Mouse (Mus musculus) embryo, embryonic 11 days (tissue): ENCODE data around the gene Dus3l.

Experiments
- DNase-seq: peaks from one replicate; pipeline ENCODE4 v3.0.0-alpha.2; 2015

The Dus3l gene

DNA sequence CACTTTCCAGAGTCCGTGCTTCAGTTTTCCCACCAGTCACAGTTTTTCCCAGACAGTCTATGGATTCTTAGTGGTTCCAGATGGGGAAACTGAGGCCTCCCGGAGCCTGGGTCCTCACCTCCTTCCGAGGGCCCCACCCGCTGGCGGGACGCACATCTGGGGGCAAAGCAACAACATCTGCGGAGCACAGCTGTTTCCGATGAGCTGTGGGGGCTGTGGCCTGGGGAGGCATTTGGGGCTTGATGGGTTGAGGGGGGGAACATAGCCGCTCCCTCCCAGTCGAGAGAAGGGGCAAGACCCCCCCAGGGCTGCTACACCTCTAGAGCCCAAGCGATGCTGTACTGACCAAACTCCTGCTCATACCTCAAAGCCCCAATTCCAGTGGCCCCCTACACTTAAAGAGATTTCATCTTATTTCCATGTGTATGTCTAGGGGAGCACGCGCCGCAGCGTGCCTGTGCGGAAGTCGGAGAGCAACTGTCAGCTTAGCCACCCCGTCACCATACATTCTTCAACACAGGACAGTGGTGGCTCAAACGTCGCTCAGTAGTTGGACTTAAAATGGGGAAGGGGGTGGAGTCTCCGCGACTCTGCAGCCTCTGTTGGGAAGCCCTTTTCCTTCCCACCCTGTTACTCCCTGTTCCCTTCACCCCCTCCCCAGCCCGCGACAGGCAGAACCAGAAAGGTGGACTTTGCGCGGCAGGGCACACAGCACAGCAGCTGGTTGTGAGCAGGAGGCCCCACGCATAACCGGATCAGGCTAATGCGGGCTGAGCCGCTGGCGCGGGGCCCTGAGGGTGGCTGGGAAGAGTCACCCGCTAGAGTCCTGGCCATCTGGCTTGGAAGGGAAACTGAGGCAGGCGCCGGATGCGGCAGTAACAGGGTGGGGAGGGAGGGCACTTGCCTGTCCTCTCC lies 10.0 kb upstream of the Dus3l start:
- DNase-seq, result peak; percentile 20

- peak; percentile 38 for DNase-seq
Observed at GRCm38 (mm10) chr17:56756703-56757399, 7.7 kb upstream of the Dus3l start.

DNA sequence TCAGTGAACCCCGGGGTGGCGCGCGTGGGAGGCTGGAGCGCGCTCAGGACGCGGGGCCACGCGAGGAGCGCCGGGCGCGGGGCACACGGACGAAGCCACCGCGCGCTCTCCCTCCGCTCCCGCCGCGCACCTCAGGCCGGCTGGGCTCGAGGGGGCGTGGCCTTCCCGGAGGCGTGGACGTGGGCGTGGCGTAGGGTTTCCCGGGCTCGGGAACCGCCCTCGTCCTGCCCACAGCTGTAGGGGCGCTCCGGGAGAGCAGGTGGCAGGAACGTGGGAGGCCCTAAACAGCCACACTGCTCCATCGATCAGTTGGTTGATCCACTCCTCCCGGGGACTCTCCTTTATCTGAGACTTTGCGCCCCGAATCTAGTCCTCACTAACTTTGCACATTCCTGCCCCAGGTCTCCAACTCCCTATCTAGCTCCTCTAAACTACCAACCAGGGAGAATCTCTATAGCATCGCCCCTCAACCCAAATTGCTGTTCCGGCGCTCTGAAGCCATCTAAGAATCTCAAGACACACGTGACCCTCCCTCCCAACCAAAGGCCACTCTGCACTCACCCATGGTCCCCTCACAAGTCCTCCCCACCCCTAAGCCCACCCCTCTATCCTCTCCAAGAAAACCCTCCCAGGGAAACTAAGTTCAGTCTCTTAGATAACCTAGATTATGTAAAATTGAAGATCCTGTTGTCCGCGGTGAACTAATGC lies 7.0 kb upstream of the Dus3l start, which contains the start of gene Nrtn:
Gene Nrtn (minus strand): TSS at position 115 of the 708 bp plus-strand sequence.
- DNase-seq, result peak; percentile 91

GRCm38 (mm10) chr17:56758132-56758531 lies 6.4 kb upstream of the Dus3l start:
- peak; percentile 69 for DNase-seq

- peak; percentile 58 for DNase-seq
Observed at GRCm38 (mm10) chr17:56759261-56759660, 5.3 kb upstream of the Dus3l start.

DNA sequence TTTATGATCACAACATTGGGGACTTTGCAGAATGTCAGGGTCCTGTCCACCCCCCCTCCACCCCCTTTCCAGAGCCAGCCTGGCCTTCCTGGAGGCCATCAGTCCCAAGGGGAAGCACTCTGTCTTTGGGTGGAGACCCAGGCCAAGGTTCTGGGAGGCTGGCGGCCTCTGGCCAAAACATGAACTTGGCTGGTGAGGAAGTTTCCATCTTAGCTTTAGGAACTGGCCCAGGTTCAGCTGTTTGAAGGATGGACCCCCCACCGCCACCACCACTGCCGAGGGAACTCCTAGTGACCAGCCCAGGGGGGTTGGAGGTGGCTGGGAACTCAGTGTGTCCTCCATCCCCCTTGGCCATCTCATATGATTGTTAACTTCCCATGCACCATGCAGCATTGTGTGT lies 3.5 kb upstream of the Dus3l start:
- DNase-seq, result no peak

DNA sequence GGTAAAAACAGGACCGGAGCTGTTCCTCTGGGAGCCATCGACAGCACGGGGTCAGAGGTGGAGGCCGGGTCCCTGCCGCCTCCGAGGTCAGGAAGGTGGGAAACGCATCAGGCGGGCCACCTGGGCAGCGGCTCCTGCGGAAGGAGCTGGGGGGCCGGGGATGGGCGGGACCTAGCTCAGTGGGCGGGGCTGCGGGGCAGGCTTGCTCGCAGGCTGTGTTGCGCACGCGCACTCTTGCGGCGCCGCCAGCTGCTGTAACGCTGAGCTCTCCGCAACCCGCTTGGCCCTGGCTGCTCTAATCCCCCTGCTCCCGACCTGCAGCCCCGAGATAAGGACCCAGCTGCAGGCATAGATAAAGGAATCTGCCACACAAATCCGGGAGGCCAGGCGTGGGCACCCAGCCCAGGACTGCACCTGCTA lies 2.6 kb upstream of the Dus3l start:
- DNase-seq, result peak; percentile 96

GRCm38 (mm10) chr17:56762769-56763731 lies 1.5 kb upstream of the Dus3l start:
- DNase-seq, result peak; percentile 54

DNA sequence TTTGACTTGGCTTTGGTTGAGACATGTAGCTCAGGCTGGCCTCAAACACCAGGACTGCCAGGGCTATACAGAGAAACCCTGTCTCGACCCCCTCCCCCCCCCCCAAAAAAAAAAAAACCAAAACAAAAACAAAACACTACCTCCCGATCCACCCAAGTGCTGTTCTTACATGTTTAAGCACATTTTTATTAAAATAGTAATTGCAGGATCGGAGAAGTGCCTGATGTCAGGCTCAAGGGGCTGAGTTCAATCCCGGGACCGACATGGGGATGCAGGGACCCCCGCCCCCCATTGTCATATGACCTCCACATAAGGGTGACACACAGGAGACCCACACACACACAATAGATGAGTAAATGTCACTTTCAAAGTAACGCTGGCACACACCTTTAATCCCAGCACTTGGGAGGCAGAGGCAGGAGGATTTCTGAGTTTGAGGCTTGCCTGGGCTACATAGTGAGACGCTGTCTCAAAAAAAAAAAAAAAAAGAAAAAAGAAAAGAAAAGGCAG lies 761 bp upstream of the Dus3l start:
- DNase-seq, result no peak

- no peak for DNase-seq
Observed at GRCm38 (mm10) chr17:56765431-56765830, 874 bp downstream of the Dus3l start.

- DNase-seq, result no peak
Observed at GRCm38 (mm10) chr17:56766631-56767405, 2.3 kb downstream of the Dus3l start.

DNA sequence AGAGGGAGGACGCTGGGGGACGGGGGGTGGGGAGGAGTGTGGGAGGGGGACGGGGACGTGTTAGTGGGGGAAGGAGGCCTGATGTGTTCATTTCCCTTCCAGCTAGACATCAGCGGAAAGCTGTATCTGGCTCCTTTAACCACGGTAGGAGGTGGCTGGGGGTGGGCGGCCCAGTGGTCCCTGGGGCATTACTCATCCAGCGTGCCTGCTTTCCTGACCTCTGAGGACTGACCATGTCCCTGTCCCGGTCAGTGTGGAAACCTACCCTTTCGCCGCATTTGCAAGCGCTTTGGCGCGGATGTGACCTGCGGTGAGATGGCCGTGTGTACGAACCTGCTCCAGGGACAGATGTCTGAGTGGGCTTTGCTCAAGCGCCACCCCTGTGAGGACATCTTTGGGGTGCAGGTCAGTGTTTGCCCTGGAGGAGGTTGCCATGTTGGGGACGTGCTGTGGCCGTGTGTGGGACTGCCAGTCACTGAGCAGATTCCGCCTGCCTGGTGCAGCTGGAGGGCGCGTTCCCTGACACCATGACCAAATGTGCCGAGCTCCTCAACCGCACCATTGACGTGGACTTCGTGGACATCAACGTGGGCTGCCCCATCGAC lies 3.1 kb downstream of the Dus3l start:
- DNase-seq, result no peak

DNA sequence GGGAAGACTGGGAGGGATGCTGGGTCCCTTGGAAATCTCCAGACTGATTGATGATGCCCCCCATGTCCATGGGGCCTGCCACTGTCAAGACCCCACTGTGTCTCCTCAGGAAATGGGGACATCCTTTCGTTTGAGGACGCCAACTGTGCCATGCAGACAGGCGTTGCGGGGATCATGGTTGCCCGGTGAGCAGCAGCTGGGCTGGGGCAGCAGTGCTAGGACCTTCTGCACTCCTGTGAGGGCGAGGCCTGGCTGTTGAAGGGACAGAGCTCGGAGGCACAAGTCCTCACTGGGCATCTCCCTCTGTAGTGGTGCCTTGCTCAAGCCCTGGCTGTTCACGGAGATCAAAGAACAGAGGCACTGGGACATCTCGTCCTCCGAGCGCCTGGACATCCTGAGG lies 4.4 kb downstream of the Dus3l start:
- no peak for DNase-seq

GRCm38 (mm10) chr17:56769950-56770349 lies 5.4 kb downstream of the Dus3l start, which contains the start of gene Prr22:
TSS of gene Prr22 (plus strand) at chr17:56770250.
- no peak for DNase-seq

DNA sequence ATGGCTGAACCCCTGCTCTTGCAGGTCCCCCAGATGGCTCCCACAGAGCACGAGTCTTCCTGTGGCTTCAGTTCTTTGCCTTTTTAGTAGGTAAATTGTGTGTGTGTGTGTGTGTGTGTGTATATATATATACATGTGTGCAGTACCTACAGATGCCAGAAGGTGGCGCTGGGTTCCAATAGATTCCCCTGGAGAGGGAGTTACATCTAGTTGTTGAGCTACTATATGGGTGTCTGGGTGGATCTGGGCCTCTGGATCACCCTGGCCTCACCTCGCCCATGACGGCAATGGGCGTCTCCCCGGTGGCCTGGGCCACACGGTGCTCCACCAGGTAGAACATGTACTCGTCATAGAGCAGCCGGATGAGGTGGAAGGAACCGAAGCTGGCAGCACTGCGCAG lies 13.0 kb downstream of the Dus3l start:
- DNase-seq, result no peak

GRCm38 (mm10) chr17:56778779-56779362 lies 14.3 kb downstream of the Dus3l start:
- DNase-seq, result peak; percentile 22

DNA sequence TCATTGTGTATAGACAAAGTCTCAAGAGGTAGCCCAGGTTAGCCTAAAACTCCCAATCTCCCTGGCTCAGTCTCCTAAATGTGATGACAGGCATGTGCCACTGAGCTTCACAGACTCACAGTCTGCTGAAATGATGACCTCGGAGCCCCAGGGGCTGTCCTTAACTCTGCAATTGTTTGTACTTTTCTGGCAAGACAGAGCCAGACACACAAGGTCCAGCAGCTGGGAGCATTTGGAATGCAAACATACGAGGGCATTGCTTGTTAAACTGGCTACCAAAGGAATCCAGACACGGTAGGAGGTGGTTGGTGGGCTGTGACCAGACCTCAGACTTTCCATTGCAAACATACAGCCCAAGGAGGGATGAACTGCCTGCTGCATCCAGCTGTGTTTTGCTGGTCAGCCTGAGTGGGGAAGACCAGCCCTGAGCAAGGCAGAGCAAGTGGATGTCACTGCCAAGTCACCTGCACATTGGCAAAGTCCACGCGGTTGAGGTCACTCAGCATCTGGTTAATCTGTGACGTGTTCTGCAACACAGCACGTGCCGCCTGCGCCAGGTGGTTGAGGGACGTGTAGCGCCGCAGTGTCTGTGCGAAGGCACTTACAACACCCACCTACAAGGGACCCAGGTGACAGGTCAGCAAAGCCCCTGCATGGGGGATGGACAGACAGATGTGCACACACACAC lies 15.9 kb downstream of the Dus3l start:
- no peak for DNase-seq

GRCm38 (mm10) chr17:56788886-56789285 lies 24.3 kb downstream of the Dus3l start:
- DNase-seq, result no peak

DNA sequence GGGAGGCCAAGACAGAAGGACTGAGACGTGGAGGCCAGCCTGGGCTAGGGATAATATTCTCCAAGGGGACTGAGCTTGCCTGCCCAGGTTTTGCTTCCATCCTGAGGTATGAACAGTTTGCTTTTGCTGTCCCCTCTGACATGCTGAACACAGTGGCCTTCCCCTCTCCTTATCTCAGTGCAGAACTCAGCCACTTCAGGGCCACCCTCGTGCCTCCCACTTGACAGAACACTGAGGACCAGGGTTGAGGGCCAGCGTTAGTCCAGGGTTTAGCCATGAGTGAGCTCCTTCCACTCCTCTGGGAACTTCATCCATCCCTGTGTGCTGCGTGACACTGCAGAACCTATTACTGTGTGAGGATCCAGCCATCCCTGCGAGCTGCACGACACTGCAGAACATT lies 24.7 kb downstream of the Dus3l start:
- no peak for DNase-seq

DNA sequence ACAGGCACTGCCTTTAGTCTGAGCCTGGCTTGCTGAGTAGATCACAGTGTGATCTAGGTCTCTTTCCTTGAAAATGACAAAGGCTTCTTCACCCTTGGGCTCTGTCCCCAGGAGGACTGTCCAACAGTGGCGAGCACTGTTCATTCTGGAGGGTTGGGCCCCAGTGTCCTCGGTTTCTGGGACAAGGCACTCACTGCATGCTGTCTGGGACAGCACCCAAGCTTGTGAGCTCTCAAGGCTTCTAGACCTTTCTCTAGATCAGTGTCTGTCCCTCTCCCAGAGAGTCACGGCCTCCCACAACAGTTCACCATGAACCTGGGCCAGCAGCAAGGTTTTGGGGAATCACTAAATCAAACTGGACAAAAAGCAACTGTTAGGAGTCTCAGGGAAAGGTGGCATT lies 28.0 kb downstream of the Dus3l start:
- no peak for DNase-seq
